Mouse (Mus musculus): ENCODE results near the gene Ccdc40. TPM values are rescaled to one million over a fixed set of nuclear protein-coding genes. Genes with fewer than 3 reads are reported as not detected.

Gene Ccdc40
- polyA plus RNA-seq, 2 experiments from 2014 or later: 1.0 to 2.0 TPM

GRCm38 (mm10) chr11:119208870-119209370, 19.5 kb upstream of the Ccdc40 start:
- no peak for ATAC-seq

GRCm38 (mm10) chr11:119209371-119210025, 18.9 kb upstream of the Ccdc40 start:
- ATAC-seq: no peak

GRCm38 (mm10) chr11:119210321-119211100, 17.9 kb upstream of the Ccdc40 start:
- no peak for ATAC-seq

- no peak for ATAC-seq
Measured at GRCm38 (mm10) chr11:119211604-119212309, 16.6 kb upstream of the Ccdc40 start.

GRCm38 (mm10) chr11:119213166-119213885, 15.0 kb upstream of the Ccdc40 start:
- ATAC-seq: no peak

GRCm38 (mm10) chr11:119215038-119215904, 13.1 kb upstream of the Ccdc40 start:
- ATAC-seq: no peak

- no peak for ATAC-seq
Measured at GRCm38 (mm10) chr11:119215905-119216507, 12.4 kb upstream of the Ccdc40 start.

GRCm38 (mm10) chr11:119217861-119218260, 10.5 kb upstream of the Ccdc40 start:
- ATAC-seq: no peak

- ATAC-seq: no peak
Measured at GRCm38 (mm10) chr11:119219816-119220465, 8.4 kb upstream of the Ccdc40 start.

- no peak for ATAC-seq
Measured at GRCm38 (mm10) chr11:119221812-119222510, 6.4 kb upstream of the Ccdc40 start.

GRCm38 (mm10) chr11:119223124-119223890, 5.1 kb upstream of the Ccdc40 start:
- ATAC-seq: no peak

- no peak for ATAC-seq
Measured at GRCm38 (mm10) chr11:119224926-119225325, 3.4 kb upstream of the Ccdc40 start.

- ATAC-seq: no peak
Measured at GRCm38 (mm10) chr11:119225634-119226033, 2.7 kb upstream of the Ccdc40 start.

GRCm38 (mm10) chr11:119227591-119227990, 781 bp upstream of the Ccdc40 start:
- ATAC-seq: no peak

- peak; percentile 93 for ATAC-seq
Measured at GRCm38 (mm10) chr11:119228846-119229626, 664 bp downstream of the Ccdc40 start.

GRCm38 (mm10) chr11:119234770-119235169, 6.4 kb downstream of the Ccdc40 start:
- no peak for ATAC-seq

GRCm38 (mm10) chr11:119235596-119235995, 7.2 kb downstream of the Ccdc40 start:
- no peak for ATAC-seq

- ATAC-seq: no peak
Measured at GRCm38 (mm10) chr11:119236354-119236753, 8.0 kb downstream of the Ccdc40 start.

Measured in activated CD4-positive, CD25-positive, alpha-beta regulatory T cell, adult 4 months (primary cell).